Mouse (Mus musculus): ENCODE measurements around the gene Rtl6.

The Rtl6 gene

DNA sequence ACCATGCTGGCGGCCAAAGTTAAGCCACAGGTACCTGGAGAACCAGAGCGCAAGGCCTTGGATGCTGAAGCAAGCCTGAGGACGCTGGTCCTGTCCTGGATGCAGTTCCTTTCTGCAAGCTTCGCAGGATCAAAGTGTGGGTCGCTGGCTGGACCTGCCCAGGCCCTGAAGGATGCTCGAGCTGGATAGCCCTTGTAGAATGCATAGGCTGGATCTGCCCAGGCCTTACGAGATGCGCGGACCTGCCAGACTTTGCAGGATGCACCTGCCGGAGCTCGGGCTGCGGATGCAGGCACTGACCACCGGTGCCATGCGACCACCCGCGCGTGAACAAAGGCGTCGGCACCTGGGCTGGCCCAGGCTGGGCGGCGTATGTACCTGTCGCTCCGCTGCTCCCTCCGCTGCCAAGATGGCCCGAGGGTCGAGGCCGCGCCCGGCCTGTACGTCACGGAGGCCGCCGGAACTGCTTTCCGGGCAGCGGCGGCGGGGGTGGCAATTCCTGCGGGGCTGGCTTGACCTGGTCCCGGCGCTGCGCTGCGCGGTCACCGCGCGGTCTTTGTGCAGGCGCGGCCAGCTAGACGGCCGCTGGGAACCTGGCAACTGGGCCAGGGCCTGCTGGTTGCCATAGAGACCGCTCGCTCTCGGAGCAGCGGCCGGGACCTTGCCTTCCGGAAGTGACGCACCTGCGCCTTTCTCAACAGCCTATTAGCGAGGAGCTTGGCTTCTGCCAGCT is at the start of gene Rtl6:
Gene Rtl6 (minus strand): TSS at position 635 of the 733 bp plus-strand sequence.
- DNase-seq (ENCODE audit: extremely low read depth, low read depth), result no peak

GRCm38 (mm10) chr15:84603267-84603963 is 45.8 kb upstream of the Rtl6 start:
- no peak for DNase-seq (ENCODE audit: extremely low read depth, low read depth)

GRCm38 (mm10) chr15:84600977-84601595 is 43.5 kb upstream of the Rtl6 start:
- DNase-seq (ENCODE audit: extremely low read depth, low read depth), result no peak

DNA sequence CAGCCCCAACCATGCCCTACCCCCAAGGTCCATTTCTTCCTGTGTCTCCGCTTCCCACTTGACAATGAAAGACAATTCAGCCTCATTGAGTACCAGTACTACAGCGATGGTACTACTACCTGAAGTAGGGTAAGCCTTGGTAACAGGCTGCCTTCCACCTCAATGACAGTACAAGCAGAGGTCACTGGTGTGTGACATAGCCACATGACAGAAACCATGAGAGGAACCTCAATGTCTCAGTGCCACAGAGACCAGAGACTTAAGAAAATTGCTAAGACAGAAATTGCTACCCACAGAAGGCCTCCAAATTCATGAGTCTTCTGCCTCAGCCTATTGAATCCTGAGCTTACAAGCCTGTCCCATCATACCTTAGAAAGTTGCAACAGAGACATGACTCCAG is 41.3 kb upstream of the Rtl6 start:
- no peak for DNase-seq (ENCODE audit: extremely low read depth, low read depth)

GRCm38 (mm10) chr15:84597816-84598215 is 40.2 kb upstream of the Rtl6 start:
- DNase-seq (ENCODE audit: extremely low read depth, low read depth), result no peak

DNA sequence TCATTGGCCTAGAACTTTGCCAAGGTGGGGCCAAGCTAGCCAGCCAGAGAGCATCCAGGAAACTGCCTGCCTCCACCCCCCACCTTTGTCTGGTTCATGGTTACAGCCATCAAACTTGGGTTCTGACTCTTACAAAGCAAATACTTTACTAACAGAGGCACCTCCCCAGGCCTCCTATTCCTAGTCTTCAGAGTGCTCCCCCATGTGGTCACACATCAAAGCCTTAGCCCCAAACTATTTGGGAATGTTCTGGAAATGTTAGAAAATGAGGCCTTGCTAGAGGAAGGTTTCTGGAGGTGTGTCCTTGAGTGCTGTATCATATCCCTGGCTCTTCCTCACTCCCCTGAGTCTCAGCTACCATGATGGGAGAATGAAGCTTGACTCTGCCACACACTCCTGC is 39.4 kb upstream of the Rtl6 start:
- DNase-seq (ENCODE audit: extremely low read depth, low read depth), result no peak

DNA sequence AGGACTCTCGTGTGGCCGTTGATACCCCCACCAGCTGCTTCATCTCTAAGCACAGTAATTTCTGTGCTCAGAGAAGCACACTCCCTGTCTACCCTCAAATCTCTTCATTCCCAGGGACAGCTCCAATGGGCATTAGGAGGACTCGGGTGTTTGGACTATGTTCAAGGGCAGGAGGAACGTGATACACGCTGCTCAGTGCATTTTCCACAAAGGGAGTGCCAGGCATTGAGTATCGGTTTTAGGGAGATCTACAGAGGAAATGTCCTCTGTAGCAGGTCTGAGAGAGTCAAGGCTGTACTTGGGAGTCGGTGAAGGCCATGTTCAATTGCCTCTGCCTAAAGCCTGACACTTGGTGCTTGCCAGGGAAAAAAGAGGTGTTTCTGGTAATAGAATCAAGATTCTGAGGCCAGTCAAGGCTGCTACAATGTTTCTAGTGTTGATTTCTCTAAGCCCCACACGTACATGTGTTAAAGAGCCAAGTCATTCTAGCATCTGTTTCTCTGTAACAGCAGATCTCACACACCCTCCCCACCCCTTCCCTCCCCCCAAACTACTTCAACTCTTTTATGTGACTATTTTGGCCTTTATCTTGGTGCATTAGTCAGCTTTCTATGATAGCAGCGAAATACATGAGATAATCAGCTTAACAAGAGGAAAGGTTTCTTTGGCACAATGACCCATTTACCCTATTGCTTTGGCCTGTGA is 37.8 kb upstream of the Rtl6 start:
- no peak for DNase-seq (ENCODE audit: extremely low read depth, low read depth)

- no peak for DNase-seq (ENCODE audit: extremely low read depth, low read depth)
These were observed 35.9 kb upstream of the Rtl6 start for GRCm38 (mm10) chr15:84593514-84593913.

DNA sequence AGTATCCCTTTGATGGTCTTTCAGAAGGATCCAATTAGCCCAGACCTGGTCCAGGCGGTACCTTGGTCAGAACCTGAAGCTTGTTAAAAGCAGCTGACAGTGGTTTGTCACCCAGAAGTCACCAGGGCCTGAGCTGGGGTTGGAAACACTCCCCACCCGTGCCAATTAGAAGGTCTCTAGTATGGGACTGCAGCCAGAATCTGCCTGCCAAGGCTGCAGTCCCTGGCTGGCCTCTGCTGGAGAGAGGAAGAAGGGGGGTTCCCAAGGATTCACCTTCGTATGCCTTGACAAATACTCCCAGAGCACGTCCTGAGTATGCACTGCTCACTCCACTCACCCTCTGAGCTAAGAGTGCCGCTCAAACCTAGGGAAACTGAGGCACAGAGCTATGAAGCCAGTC is 34.6 kb upstream of the Rtl6 start:
- no peak for DNase-seq (ENCODE audit: extremely low read depth, low read depth)

DNA sequence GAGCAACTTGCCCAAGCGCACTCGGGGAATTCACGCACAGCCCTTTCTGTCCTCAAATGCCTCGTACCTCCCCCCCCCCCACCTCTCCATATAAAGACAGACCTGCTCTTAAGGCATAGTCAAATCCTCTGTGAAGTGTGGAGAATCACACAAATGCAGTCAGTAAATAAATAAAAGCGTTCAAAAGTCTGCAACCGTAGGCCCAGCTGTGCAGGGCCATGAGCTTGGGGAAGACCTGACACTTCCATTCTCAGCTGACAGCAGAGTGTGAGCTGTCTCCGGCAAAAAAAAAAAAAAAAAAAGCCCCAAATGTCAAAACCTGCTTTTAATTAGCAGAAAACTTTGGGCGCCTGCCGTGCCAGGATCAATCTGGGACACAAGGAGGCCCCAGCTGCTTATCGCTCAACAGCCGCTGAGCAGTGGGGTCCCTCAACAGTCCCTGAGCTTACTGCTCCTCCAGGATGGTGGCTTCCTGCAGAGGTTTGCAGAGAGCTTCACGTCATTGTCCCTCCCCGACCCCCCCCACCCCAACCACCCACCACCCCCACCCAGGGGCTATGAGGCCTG is 34.0 kb upstream of the Rtl6 start:
- DNase-seq (ENCODE audit: extremely low read depth, low read depth), result no peak

DNA sequence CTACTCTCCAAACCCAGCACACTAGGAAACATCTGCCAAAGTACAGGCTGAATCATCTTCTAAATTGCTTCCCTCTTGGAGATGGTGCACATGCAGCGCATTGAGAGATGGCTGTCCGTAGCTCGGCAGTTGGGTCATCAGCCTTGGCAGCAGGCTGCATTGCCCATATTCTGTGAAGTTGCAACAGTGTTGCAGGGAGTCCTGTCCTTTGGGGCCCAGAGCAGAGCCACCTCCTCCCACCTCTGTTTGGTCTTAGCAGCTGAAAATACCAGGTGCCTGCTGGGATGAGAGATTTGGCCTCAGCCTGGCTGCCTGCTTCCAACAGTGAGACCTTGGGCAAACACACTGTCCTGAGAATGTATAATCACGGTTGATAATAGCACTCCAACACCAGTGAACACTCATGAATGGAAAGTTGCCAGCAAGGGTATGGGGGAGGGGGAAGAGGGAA is 30.8 kb upstream of the Rtl6 start:
- DNase-seq (ENCODE audit: extremely low read depth, low read depth), result no peak

DNA sequence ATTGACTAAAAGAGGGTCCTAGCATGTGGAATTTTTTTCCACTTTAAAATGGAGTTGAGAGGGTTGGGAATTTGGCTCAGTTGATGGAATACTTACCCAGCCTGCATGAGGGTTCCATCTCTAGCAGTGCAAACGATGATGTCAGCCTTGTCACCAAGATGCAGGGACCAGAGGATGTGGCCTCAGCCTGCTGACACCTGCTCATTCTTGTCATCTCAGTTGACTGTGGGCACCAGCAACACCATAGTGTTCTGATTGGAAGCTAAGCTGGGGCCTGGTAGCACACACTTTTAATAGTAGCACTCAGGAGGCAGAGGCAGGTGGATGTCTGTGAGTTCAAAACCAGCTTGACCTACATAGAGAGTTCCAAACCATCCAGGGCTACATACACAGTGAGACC is 21.0 kb upstream of the Rtl6 start:
- no peak for DNase-seq (ENCODE audit: extremely low read depth, low read depth)

DNA sequence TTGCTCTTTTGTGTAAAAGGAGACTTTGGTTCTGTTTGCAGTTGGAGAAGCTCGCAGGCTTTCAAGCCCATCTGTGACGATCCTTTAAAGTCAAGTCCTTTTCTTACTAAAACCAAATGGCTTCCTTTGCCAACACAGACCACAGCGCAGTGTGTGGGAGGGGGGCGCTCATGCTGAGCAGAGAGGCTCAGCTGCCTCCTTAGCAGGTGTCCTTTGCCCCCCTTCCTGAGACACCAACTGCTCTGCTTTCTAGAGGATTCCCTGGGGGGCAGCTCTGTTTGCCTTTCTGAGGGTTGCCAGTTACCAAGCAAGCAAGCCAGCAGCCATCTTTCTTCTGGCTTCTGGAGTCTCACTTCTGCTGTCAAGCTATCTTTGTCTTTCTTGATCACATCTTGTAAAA is 19.4 kb upstream of the Rtl6 start:
- no peak for DNase-seq (ENCODE audit: extremely low read depth, low read depth)

DNA sequence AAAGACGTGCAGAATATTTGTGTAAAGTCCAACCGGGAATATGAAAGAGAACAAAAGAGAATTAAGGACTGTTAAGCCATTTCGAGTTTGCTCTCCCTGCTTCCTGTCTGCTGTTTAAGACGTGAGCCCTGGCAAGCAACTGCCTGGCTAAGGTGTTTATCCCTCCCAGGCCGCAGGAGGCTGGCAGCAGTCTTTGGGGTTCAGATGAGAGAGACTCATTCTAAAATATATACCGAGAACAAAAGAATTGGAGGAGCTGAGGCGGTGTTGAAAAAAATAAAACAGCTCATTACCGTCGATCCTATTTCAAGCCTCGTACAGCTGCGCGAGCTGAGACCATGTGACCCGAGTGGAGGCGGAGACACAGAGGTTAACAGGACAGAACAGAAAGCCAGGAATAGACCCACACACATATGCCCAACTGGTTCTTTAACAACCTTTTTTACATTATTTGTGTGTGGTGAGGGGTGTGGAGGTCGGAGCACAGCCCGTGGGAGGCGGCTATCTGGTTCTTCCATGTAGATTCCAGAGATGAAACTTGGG is 9.0 kb upstream of the Rtl6 start:
- DNase-seq (ENCODE audit: extremely low read depth, low read depth), result no peak

GRCm38 (mm10) chr15:84561501-84561900 is 3.9 kb upstream of the Rtl6 start:
- no peak for DNase-seq (ENCODE audit: extremely low read depth, low read depth)

DNA sequence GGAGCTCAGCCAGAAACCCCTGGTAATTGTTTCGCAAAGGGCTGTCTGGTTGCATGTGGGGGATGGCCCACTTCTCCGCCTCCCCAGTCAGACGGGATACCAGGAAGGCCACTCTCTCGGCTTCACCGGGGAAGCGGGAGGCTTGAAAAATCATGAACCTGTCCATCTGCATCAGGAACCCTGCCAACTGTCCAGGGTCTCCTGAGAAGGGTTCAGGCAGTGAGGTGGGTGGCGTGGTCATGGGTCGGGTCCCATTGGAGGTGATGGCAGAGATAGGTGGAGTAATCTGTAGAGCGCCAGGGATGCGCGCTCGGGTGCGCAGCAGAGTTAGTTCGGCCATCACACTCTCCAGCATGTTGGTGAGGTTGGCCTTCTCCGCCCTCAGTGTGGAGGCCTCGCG is 949 bp downstream of the Rtl6 start:
- no peak for DNase-seq (ENCODE audit: extremely low read depth, low read depth)

DNA sequence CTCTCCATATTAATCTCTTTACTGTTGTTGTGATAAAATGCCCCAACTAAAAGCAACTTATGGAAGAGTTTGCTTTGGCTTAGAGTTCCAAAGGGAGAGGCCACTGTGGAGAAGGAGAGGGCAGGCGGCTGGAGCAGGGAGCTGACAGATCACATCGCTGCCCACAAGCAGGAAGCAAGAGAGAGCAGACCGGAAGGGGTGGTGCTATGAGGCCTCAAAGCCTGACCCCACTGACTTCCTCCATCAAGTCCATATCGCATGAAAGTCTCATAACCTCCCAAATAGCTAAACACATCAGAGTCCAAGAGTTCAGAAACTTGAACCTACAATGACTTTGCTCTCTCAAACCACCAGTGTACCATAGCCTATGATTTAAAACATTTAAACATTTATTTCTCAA is 6.6 kb downstream of the Rtl6 start:
- DNase-seq (ENCODE audit: extremely low read depth, low read depth), result no peak

- DNase-seq (ENCODE audit: extremely low read depth, low read depth), result no peak
These were observed 8.3 kb downstream of the Rtl6 start for GRCm38 (mm10) chr15:84549291-84549797.

- no peak for DNase-seq (ENCODE audit: extremely low read depth, low read depth)
These were observed 11.6 kb downstream of the Rtl6 start for GRCm38 (mm10) chr15:84546028-84546427.

DNA sequence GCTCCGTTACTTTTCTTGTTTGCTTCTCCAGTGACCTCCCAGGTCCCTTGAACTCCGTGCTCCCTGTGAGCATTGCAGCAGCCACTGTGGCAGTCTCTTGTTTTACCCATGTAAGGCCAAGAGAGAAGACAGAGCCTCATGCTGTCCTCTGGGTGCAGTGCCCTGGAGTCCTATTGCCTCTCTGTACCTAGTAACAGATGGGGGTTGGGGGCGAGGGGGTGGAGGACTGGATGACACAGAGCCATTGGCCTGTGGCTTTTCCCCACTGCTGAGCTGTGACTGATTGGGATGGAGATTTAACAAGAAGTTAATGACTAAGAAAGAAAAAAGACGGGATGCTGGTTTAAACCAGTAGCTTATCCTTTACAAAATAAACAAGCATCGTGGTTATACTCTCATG is 16.4 kb downstream of the Rtl6 start:
- no peak for DNase-seq (ENCODE audit: extremely low read depth, low read depth)

- no peak for DNase-seq (ENCODE audit: extremely low read depth, low read depth)
These were observed 18.5 kb downstream of the Rtl6 start for GRCm38 (mm10) chr15:84538974-84539588.
